Mouse (Mus musculus): ENCODE data around the gene Rps8.
"Not testable (repeated sequence)": the region's sequence is repeated elsewhere in the genome, so short reads cannot be mapped to it uniquely, and the experiment has no call there.

Rps8 gene

DNA sequence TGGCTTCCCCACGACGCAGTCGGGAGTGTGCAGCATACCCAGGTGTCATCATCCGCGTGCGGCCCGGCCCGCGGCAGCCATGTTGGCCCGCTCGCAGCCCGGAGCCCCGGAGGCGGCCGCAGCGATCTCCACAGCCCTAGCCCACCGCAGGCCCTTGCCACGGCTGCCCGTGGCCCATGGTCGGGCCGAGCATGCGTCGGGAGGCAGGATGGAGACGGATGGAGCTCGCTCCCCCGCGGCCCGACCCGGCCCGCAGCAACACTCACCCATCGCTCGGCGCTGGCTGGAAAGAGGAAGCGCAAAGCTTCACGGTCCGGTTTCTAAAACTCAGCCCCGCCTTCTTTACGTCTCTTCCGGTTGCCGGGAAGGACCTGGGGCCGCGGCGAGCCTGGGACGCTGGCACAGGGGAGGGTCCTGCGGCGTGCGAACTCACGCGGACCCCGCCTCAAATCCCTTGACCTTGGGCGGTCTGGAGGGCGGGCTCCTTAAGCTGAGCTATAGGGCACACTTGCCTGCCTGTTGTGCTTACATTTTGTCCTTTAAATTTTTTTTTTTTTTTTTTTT, at the start of gene Rps8:
TSS of gene Rps8 (minus strand) at position 452 of the 564 bp plus-strand sequence.
- peak; percentile 72 to 80 for DNase-seq

GRCm38 (mm10) chr4:117202992-117203354, 46.9 kb upstream of the Rps8 start:
- DNase-seq: no peak

DNA sequence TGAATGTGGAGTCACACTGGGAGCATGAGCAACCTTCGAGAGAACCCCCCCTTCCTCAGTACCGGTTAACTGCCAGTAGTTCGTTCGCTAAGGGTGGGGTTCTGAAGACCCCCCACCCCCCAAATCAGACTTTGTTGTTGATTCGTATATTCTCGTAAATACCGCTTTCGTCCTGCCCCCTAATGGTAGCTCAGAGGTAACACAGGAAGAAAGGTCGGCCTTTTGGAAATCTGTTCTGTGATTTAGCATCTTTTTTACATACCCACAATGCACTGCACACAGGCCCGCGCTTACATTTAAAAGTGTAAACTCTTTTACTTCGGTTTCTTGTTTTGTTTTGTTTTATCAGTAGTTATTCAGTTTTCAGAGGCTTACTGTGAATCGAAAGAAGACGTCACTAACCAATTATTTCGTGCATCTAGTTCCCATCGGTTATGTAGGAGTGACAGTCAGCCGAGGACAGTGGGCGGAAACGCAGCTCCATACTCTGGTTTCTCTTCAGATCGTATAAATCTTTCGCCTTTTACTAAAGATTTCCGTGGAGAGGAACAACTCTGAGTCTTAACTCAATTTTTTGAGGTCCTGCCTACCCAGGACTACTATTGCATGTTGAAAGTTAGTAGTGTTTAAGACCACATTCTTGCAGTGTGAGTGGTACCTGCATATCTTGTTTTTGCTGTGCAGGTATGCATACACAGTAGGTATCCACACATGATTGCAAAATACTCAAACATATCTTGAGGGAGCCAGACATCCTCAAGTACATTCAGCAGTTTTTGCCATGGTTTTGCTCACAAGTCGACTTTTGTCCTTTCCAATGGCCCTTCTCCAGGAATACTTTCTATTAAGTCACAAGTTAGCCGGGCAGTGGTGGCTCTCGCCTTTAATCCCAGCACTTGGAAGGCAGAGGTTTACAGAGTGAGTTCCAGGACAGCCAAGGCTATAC, 46.3 kb upstream of the Rps8 start:
- DNase-seq: peak in 1 of 2 experiments; percentile 18

- no peak for DNase-seq
Measured at GRCm38 (mm10) chr4:117191804-117192203, 35.8 kb upstream of the Rps8 start.

GRCm38 (mm10) chr4:117190660-117191059, 34.6 kb upstream of the Rps8 start:
- no peak for DNase-seq

- no peak for DNase-seq
Measured at GRCm38 (mm10) chr4:117189856-117190543, 34.0 kb upstream of the Rps8 start.

- peak; percentile 42 to 71 for DNase-seq
Measured at GRCm38 (mm10) chr4:117189382-117189855, 33.4 kb upstream of the Rps8 start.

DNA sequence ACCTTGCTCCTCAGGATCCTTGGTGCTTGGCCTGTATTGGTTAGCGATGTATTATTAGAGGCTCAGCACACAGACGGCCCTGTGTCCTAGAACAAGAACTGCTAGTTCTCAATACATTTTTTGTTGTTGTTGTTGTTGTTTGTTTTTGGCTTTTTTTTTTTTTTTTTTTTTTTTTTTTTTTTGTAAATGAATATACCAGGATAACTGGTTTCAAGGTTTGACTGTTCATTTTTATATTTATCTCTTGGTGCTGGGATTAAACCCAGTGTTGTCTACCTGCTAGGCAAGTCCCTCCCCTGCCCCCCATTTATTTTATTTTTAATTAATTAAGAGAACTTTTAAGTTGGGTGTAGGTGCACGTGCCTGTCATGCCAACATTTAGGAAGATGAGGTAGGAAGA, 32.9 kb upstream of the Rps8 start:
- no peak for DNase-seq

DNA sequence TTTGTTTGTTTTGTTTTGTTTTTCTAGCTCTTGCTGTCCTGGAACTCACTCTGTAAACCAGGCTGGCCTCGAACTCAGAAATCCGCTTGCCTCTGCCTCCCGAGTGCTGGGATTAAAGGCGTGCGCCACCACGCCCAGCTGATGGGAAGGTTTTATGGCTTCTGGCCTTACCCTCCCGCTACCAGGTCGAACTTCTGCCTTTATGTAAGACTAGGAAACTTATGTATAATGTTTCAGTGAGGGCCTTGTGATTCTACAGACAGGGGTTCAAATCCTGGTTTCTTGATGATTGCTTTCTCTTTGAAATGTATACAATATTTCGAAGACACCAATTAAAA, 26.7 kb upstream of the Rps8 start:
- not testable (repeated sequence) for DNase-seq

DNA sequence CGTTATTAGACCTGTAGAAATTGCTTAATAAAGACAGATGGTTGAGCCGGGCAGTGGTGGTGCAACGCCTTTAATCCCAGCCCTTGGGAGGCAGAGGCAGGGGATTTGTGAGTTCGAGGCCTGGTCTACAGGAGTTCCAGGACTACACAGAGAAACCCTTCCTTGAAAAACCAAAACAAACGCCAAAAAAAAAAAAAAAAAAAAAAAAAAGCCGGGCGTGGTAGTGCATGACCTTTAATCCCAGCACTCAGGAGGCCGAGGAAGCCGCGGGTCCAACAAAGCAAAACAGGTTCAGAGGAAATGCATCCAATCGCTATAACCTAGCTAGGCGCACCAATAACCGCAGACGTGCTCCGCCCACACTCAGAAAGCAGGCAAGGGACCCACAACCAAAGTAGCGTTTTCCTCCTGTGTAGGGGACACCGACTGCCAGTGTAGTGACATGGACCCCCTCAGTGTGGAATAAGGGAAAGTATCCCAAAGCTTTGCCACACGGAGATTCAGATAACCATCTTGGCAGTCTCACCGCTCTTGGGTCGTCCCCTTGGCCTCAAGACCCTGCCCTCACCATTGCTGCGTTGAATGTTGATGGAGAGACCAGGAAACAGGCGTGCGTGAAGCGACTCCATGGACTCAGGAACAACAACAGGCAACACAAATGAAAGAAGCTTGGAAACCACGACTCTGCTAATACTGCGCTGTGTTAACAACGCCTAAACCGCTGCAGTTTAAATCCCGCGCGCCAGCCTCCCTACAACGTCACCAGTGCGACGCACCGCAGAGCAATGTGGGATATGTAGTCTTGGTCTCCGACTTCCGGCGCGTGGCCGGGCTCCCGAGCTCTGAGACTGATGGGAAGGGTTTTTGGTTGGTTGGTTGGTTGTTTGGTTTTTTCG, 26.1 kb upstream of the Rps8 start, which contains the start of gene Kif2c:
TSS of gene Kif2c (minus strand) at position 777 of the 896 bp plus-strand sequence.
- DNase-seq: peak; percentile 79 to 84

DNA sequence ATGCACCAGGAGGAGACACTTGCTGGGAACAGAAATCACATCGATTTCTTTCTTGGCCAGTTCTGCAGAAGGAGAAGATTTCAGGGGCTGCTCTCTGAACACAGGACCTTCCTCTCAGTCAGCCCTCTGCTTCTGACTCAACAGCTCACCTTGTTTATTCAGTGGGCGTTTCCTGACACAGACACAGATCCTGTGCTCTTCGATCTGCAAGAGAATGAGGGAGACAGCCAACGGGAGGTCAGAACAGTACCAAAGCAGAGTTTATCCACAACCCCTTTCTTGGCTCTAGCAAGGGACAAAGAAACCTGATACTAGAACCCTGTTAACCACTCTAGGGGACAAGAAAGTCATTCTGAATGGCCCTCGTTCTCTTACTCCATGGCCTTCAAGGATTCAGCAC, 13.9 kb upstream of the Rps8 start:
- no peak for DNase-seq

- no peak for DNase-seq
Measured at GRCm38 (mm10) chr4:117161183-117161582, 5.1 kb upstream of the Rps8 start.

- DNase-seq: no peak
Measured at GRCm38 (mm10) chr4:117159666-117160065, 3.6 kb upstream of the Rps8 start.

DNA sequence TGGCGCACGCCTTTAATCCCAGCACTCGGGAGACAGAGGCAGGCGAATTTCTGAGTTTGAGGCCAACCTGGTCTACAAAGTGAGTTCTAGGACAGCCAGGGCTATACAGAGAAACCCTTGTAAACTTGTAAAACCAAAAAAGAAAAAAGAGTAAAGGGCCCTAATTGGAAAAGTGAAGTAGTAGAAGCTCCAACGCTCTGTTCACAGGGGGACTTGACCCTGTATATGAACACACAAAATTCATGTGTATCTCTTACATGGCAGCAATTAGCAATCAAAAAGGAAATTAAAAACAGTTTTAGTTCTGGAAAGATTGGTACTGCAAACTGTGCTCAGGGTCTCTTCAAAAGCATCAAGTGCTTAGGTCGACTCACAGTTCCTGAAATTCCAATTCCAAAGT, 329 bp upstream of the Rps8 start:
- no peak for DNase-seq

DNA sequence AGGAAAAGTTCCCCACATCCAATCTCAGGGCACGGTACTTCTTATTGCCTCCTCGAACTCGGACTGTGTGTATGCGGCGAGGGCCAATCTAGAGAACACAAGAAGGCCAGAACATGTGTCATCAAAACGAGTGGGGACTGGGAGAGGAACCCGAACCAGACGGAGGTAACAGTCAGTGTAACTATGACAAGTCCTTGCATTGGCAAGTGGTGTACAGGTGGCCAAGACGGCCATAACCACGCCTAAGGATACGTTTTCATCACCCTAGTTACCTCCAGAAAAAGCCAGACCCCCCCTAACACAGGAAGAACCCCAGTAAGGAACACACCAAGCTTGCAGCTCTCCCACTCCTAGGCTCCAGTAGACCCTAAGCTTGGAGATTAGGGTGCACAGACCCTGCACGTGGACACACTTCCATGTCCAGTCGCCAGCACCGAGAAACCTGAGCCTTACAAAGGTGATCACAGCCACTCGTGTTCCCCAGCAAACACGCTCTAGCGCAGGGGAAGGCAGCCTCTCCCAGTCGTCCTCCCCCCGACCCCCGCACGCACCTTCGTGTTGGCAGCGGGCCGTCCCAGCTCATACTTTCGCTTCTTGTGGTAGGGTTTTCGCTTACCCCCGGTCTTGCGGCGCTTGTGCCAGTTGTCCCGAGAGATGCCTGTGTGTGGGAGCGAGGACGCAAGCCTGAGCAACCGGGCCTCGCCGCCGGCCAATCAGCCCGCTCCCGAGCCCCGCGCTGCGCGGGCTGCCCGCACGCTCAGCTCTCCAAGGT, 837 bp downstream of the Rps8 start:
- no peak for DNase-seq

DNA sequence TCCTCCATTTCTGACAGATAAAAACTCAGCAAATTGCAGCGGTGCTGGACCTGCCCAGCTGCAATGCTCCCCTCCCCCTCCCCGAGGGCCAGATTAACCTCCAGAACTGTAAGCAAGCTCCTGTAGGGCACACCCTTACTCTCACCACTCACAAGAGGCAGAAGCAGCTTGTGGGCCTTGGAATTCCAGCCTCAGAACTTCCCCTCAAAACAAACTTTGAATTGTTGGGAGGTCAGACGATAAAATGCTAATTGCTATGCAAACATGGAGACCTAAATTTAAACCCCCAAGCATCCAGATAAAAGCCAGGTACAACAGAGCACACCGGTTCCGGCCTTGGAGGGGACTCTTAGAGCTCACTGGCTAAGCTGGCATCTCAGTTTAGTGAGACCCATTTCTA, 3.3 kb downstream of the Rps8 start:
- no peak for DNase-seq

- no peak for DNase-seq
Measured at GRCm38 (mm10) chr4:117151416-117151815, 4.6 kb downstream of the Rps8 start.

DNA sequence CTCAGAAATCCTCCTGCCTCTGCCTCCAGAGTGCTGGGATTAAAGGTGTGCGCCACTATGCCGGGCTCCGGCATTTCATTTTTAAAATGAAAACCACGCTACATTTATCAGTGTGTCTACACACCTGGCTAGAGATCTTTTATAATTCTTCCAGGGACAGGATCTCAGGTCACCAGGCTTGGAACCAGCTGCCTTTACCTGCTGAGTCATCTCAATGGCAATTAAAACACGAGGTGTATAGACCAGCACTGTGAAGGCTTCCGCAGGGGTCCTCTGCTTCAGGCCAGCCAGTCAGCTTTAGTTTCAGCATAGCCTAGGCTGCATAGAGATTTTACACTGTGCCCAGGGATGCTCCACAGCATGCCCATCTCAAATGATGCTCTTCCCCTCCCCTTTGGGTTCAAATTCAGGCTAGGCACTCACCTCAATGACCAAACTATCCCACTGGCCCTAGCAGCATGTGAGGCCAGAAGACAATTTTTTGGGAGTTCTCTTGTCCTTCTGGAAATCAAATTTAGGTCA, 5.8 kb downstream of the Rps8 start:
- DNase-seq: no peak

DNA sequence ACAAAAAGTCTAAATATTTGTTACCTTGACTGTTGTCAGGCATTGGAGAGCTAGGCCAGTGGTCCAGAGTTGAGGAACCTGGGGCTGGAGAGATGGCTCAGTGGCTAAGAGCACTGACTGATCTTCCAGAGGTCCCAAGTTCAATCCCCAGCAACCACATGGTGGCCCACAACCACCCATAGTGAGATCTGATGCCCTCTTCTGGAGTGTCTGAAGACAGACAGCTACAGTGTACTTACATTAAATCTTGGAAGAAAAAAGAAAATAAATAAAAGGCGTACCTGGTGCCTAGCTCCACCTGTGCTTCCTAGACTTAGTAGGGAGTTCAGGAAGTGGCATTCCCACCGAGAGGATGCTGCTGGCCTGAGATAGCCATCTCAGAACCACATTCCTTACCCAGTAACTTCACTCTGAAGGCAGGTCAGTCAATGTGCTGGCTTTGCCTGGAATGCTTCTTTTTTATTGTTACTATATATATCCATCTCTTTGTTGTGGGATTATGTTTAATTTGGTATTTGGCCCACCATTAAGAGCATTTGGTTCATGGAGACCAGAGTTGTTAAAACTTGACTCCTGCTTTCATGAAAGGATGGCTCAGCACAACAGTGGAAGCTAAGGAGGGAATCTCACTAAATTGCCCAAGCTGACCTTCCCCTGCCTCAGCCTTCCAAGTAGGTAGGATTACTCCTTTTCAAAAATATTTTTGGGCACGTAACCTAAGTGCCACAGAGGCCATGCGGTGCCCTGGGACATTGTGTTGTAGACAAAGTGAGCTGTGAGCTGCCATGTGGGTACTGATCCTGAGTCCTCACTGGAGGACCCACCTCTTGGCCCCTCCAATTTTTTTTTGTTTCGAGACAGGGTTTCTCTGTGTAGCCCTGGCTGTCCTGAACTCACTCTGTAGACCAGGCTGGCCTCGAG, 6.5 kb downstream of the Rps8 start:
- no peak for DNase-seq

DNA sequence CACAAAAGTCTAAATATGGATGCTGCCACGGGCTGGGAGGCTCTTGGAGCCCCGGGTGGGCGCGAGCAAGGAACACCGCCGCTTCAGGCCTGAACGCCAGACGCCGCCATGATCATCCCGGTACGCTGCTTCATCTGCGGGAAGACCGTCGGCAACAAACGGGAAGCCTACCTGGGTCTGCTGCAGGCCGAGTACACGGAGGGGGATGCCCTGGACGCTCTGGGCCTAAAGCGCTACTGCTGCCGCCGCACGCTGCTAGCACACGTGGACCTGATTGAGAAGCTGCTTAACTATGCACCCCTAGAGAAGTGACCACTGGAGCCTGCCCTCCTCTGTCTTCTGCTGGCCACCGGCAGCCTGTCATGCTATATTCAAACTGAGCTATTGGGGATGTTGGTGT, 7.2 kb downstream of the Rps8 start:
- DNase-seq: no peak

Data from thymus, adult 18-20 months (tissue).